Mouse (Mus musculus): ENCODE results near the gene Cnn2. TPM values are rescaled to one million over a fixed set of nuclear protein-coding genes. Genes with fewer than 3 reads are reported as not detected.
A peak's percentile ranks its signal among the peaks of the same experiment; 100 is the strongest.

The Cnn2 gene
- total RNA-seq, 1 experiment, result 159 TPM

- H3K9ac ChIP-seq (ENCODE audit: insufficient read depth, low read depth, low read length, poor library complexity, severe bottlenecking), result peak overlapping the region; percentile 32; the same call in 1 of the 2 replicates
- H3K9me3 ChIP-seq (ENCODE audit: control insufficient read depth, insufficient read depth, low read depth, low read length), result no peaks in the 10 kb centered on the region
- in situ Hi-C loops (cut with MboI; ENCODE audit: low sequenced_read_pairs in 2 of 2, unreplicated experiment in 2 of 2), result loop anchor here in 1 of 2 experiments (25.0 kb wide), 1 partner anchor 126 kb away; the partner anchor contains the start of genes Sbno2 and Stk11
- H3K27ac ChIP-seq (ENCODE audit: insufficient read depth, low read depth, low read length, poor library complexity, severe bottlenecking), result no peak overlapping the region
- H3K36me3 ChIP-seq (ENCODE audit: control insufficient read depth, insufficient read depth, low read length, poor library complexity, severe bottlenecking), result no peaks in the 10 kb centered on the region; the same call in 1 of the 2 replicates
- H3K4me1 ChIP-seq (ENCODE audit: control insufficient read depth in 2 of 2, insufficient read depth in 2 of 2, low read length in 2 of 2, poor library complexity in 1 of 2), result peaks cover 9 to 22% of the 10 kb centered on the region in 2 experiments
- no peak for TF ChIP-seq CHD2 (IDR thresholded peaks at IDR 0.05; ENCODE audit: low read depth, low read length)
- TF ChIP-seq MAFK (IDR thresholded peaks at IDR 0.05; ENCODE audit: insufficient read depth, low read depth, low read length), result no peak
- TF ChIP-seq ZC3H11A (IDR thresholded peaks at IDR 0.05; ENCODE audit: borderline replicate concordance, low read depth, low read length), result no peak
- no peak for TF ChIP-seq ZNF384 (IDR thresholded peaks at IDR 0.05; ENCODE audit: low read depth, low read length)
- no peak for TF ChIP-seq HCFC1 (IDR thresholded peaks at IDR 0.05; ENCODE audit: borderline replicate concordance, insufficient read depth, low read length)
- no peak for DNase-seq (ENCODE audit: low read depth, low spot score)
- peak overlapping the region in 1 of 2 experiments; percentile 100; a peak in 2 of 4 replicates for H3K4me3 ChIP-seq (ENCODE audit: insufficient read depth in 1 of 2, low read depth in 1 of 2, low read length in 2 of 2, poor library complexity in 1 of 2, severe bottlenecking in 1 of 2)
These were observed 2.0 kb upstream of the Cnn2 start for GRCm38 (mm10) chr10:79986232-79986878.

- TF ChIP-seq CHD2 (IDR thresholded peaks at IDR 0.05; ENCODE audit: low read depth, low read length) (no peak), ZC3H11A (IDR thresholded peaks at IDR 0.05; ENCODE audit: borderline replicate concordance, low read depth, low read length) (0 out of 2 replicates have a peak, but pooled peaks have one; percentile 12), ZNF384 (IDR thresholded peaks at IDR 0.05; ENCODE audit: low read depth, low read length) (peak; percentile 99), HCFC1 (IDR thresholded peaks at IDR 0.05; ENCODE audit: borderline replicate concordance, insufficient read depth, low read length) (no peak), MAFK (IDR thresholded peaks at IDR 0.05; ENCODE audit: insufficient read depth, low read depth, low read length) (no peak)
- Histone ChIP-seq H3K36me3 (ENCODE audit: control insufficient read depth, insufficient read depth, low read length, poor library complexity, severe bottlenecking) (no peaks in the 10 kb centered on the region), H3K9me3 (ENCODE audit: control insufficient read depth, insufficient read depth, low read depth, low read length) (no peaks in the 10 kb centered on the region), H3K4me3 (ENCODE audit: insufficient read depth in 1 of 2, low read depth in 1 of 2, low read length in 2 of 2, poor library complexity in 1 of 2, severe bottlenecking in 1 of 2) (0 out of 4 replicates have a peak overlapping the region, but pooled peaks of 1 of the 2 experiments have one; percentile 13), H3K27ac (ENCODE audit: insufficient read depth, low read depth, low read length, poor library complexity, severe bottlenecking) (no peak overlapping the region), H3K4me1 (ENCODE audit: control insufficient read depth in 2 of 2, insufficient read depth in 2 of 2, low read length in 2 of 2, poor library complexity in 1 of 2) (peaks cover 9 to 22% of the 10 kb centered on the region in 2 experiments), H3K9ac (ENCODE audit: insufficient read depth, low read depth, low read length, poor library complexity, severe bottlenecking) (no peak overlapping the region)
- in situ Hi-C loops (cut with MboI; ENCODE audit: low sequenced_read_pairs in 2 of 2, unreplicated experiment in 2 of 2), result loop anchor here in 1 of 2 experiments (25.0 kb wide), 1 partner anchor 125 kb away; the partner anchor contains the start of genes Sbno2 and Stk11
- DNase-seq (ENCODE audit: low read depth, low spot score), result peak; percentile 73
These were observed 1.4 kb upstream of the Cnn2 start for GRCm38 (mm10) chr10:79986963-79987362.

GRCm38 (mm10) chr10:79987771-79988505, 446 bp upstream of the Cnn2 start:
- Histone ChIP-seq H3K4me1 (ENCODE audit: control insufficient read depth in 2 of 2, insufficient read depth in 2 of 2, low read length in 2 of 2, poor library complexity in 1 of 2) (peaks cover 9 to 19% of the 10 kb centered on the region in 2 experiments), H3K9ac (ENCODE audit: insufficient read depth, low read depth, low read length, poor library complexity, severe bottlenecking) (peak overlapping the region; percentile 81), H3K36me3 (ENCODE audit: control insufficient read depth, insufficient read depth, low read length, poor library complexity, severe bottlenecking) (peaks cover under 1% of the 10 kb centered on the region; the same call in 1 of the 2 replicates), H3K27ac (ENCODE audit: insufficient read depth, low read depth, low read length, poor library complexity, severe bottlenecking) (peak overlapping the region; percentile 45; the same call in 1 of the 2 replicates), H3K9me3 (ENCODE audit: control insufficient read depth, insufficient read depth, low read depth, low read length) (no peaks in the 10 kb centered on the region), H3K4me3 (ENCODE audit: insufficient read depth in 1 of 2, low read depth in 1 of 2, low read length in 2 of 2, poor library complexity in 1 of 2, severe bottlenecking in 1 of 2) (peak overlapping the region; percentile 75 to 86)
- in situ Hi-C loops (cut with MboI; ENCODE audit: low sequenced_read_pairs in 2 of 2, unreplicated experiment in 2 of 2), result loop anchor here in 1 of 2 experiments (25.0 kb wide), 1 partner anchor 124 kb away; the partner anchor contains the start of genes Sbno2 and Stk11
- DNase-seq (ENCODE audit: low read depth, low spot score), result no peak
- TF ChIP-seq HCFC1 (IDR thresholded peaks at IDR 0.05; ENCODE audit: borderline replicate concordance, insufficient read depth, low read length), result no peak
- no peak for TF ChIP-seq MAFK (IDR thresholded peaks at IDR 0.05; ENCODE audit: insufficient read depth, low read depth, low read length)
- no peak for TF ChIP-seq CHD2 (IDR thresholded peaks at IDR 0.05; ENCODE audit: low read depth, low read length)
- TF ChIP-seq ZC3H11A (IDR thresholded peaks at IDR 0.05; ENCODE audit: borderline replicate concordance, low read depth, low read length), result no peak
- no peak for TF ChIP-seq ZNF384 (IDR thresholded peaks at IDR 0.05; ENCODE audit: low read depth, low read length)

- no peak for DNase-seq (ENCODE audit: low read depth, low spot score)
- Histone ChIP-seq H3K9ac (ENCODE audit: insufficient read depth, low read depth, low read length, poor library complexity, severe bottlenecking) (peak overlapping the region; percentile 81; the same call in 1 of the 2 replicates), H3K9me3 (ENCODE audit: control insufficient read depth, insufficient read depth, low read depth, low read length) (no peaks in the 10 kb centered on the region), H3K4me1 (ENCODE audit: control insufficient read depth in 2 of 2, insufficient read depth in 2 of 2, low read length in 2 of 2, poor library complexity in 1 of 2) (peaks cover 6 to 16% of the 10 kb centered on the region in 2 experiments), H3K27ac (ENCODE audit: insufficient read depth, low read depth, low read length, poor library complexity, severe bottlenecking) (no peak overlapping the region), H3K4me3 (ENCODE audit: insufficient read depth in 1 of 2, low read depth in 1 of 2, low read length in 2 of 2, poor library complexity in 1 of 2, severe bottlenecking in 1 of 2) (peak overlapping the region; percentile 75 to 86; a peak in 3 of 4 replicates), H3K36me3 (ENCODE audit: control insufficient read depth, insufficient read depth, low read length, poor library complexity, severe bottlenecking) (peaks cover 11% of the 10 kb centered on the region; the same call in 1 of the 2 replicates)
- in situ Hi-C loops (cut with MboI; ENCODE audit: low sequenced_read_pairs in 2 of 2, unreplicated experiment in 2 of 2), result loop anchor here in 1 of 2 experiments (25.0 kb wide), 1 partner anchor 123 kb away; the partner anchor contains the start of genes Sbno2 and Stk11
- TF ChIP-seq CHD2 (IDR thresholded peaks at IDR 0.05; ENCODE audit: low read depth, low read length) (no peak), ZC3H11A (IDR thresholded peaks at IDR 0.05; ENCODE audit: borderline replicate concordance, low read depth, low read length) (no peak), ZNF384 (IDR thresholded peaks at IDR 0.05; ENCODE audit: low read depth, low read length) (no peak)
These were observed 945 bp downstream of the Cnn2 start for GRCm38 (mm10) chr10:79989272-79989786.

Data from ES-E14 (cell line).